Mouse (Mus musculus): ENCODE data around the gene Gm10134. TPM values are rescaled to one million over a fixed set of nuclear protein-coding genes. Genes with fewer than 3 reads are reported as not detected.

Gm10134 gene
- 2.2 and 3.8 TPM in 2 replicates for polyA plus RNA-seq (2015; fragmentation: Nextera tagmentation; extraction: Ambion mirVana)

DNA sequence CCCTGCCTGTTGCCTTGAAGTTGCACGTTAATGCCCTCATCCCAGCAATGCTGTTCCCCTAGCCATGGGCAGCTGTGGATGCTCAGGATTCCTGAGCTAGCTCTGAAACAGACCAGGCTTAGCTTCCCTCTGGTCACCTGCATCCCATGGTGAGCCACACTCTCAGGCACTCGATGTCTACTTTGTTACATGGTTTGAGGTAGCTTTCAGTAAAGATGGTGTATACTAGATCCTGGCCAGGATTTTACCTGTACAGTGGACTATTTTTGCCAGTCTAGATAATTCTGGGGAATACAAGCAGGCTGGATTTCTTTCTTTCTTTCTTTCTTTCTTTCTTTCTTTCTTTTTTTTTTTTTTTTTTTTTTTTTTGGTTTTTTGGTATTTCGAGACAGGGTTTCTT is at the start of gene Gm10134:
Gene Gm10134 (plus strand): TSS at position 301 of the 400 bp plus-strand sequence.

DNA sequence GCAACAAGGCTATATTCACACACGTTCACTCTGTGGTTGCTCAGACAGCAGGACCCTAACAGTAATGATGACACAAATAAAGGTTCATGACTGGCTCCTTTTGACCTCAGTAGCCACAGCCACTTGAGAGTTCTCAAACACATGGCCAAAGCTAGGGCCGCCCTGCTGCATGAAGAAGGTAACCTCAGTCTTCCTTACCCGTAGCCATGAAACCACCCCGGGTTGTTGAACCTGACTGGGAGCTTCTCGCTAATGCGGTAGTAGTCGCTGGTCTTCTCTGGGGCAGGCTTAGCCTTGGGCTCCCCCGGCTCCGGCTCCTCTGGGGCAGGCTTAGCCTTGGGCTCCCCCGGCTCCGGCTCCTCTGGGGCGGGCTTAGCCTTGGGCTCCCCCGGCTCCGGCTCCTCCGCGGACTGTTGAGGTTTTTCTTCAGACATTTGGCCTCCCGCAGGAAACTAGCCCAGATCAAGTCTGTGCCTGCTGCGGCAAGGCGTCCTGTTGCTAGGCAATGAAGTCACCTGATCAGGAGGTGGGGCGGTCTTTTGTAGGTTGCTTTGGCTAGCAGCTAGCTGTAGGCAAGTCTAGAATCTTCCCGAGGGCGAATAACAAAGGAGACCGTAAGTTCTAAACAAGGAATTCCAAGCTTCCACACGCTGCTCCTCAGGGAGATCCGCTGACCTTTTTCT is 39.9 kb upstream of the Gm10134 start, which contains the start of gene 1700007K13Rik:
Gene 1700007K13Rik (minus strand): TSS at position 497 of the 683 bp plus-strand sequence.

DNA sequence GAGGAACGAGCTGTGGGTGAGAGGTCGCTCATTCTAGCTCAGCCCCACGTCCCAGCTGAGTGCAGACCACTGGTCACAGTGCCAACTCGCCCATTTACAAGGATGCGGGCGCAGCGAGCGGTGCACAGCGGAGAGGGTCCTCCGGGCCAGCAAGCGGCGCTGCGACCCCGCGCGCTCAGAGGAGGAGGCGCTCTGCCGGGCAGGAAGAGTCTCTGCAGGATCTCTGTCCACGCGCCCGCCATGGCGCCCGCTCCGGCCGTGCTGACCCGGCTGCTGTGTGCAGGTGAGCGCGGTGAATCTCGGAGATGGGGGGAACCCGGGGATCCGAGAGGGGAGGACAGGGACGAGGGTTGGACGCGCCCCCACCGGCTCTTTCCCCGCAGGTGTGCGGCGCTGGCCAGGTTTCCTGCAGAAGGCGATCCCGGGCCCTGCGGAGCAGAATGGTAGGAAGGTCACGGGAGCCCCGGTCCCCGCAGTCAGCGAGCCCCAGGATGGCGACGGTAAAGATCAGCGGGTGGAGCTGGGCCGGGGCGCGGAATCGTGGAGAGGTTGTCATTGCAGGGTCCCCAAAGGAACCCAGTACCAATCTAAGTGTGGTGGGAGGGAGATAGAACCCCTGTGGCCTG is 37.9 kb upstream of the Gm10134 start, which contains the start of gene Mrps2:
Gene Mrps2 (plus strand): TSS at position 207 of the 626 bp plus-strand sequence.

DNA sequence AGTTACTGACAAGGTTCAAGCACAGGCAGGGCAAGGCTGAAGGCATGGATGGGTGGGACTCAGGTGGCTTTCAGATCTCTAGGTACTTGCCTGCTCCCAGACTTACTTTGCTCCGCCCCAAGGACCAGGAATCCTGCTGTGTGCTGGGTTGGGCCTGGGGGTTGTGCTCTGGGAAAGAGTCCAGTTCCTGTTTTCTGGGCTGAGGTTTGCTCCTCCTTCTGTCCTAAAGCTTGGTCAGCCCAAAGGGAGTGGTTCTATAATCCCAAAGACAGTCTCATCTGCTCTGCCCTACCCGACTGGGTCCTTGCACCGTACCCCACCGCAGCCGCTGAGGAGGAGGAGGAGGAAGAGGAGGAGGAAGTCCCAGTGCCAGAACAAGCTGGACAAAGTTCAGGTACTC is 9.2 kb upstream of the Gm10134 start, which contains the start of gene Gbgt1:
Gene Gbgt1 (plus strand): TSS at position 221 of the 400 bp plus-strand sequence.

DNA sequence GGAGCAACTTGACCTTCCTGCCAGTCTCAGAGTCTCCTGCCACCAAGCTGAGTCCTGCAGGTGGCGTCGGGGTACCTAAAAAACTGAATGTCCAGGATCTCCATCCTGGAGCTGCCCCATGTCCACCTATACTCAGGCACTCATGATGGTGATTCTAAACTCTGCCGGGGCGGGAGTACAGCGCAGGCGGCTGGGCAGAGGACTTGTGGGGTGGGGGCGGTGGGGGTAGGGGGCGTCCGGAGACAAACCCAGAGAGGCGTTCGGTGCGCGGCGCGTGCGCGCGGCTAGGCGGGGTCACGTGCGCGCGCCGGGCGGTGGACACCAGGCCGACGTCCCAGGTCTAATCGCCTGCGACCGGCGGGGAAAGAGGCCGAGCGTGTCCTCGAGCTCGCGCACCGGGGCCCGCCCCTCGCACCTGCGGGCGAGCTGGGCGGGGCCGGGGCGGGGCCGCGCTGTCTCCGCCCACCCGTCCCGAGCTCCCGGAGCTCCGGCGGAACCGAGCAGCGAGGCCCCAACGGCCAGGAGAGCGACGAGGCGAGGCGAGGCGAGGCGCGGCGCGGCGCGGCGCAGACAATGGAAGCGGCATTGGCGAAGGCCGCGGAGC is 7.0 kb downstream of the Gm10134 start, which contains the start of gene Ralgds:
Gene Ralgds (plus strand): TSS at position 328 of the 604 bp plus-strand sequence.

Other genes with a start within 250 kb of the Gm10134 start
- gene Ppp1r26, start 59.3 kb upstream of the Gm10134 start, polyA plus RNA-seq (2015; fragmentation: Nextera tagmentation; extraction: Ambion mirVana): 1.3 and 1.6 TPM in 2 replicates
- gene 1700007K13Rik, start 39.8 kb upstream of the Gm10134 start, polyA plus RNA-seq (2015; fragmentation: Nextera tagmentation; extraction: Ambion mirVana): not detected in 2 replicates
- 42.1 and 44.5 TPM in 2 replicates for gene Mrps2, start 38.0 kb upstream of the Gm10134 start, polyA plus RNA-seq (2015; fragmentation: Nextera tagmentation; extraction: Ambion mirVana)
- gene Gbgt1, start 9.2 kb upstream of the Gm10134 start, polyA plus RNA-seq (2015; fragmentation: Nextera tagmentation; extraction: Ambion mirVana): 0.55 and 1.0 TPM in 2 replicates
- 33.4 and 35.1 TPM in 2 replicates for gene Ralgds, start 7.0 kb downstream of the Gm10134 start, polyA plus RNA-seq (2015; fragmentation: Nextera tagmentation; extraction: Ambion mirVana)
- not detected in 2 replicates for gene Cel, start 57.3 kb downstream of the Gm10134 start, polyA plus RNA-seq (2015; fragmentation: Nextera tagmentation; extraction: Ambion mirVana)
- gene Gtf3c5, start 77.7 kb downstream of the Gm10134 start, polyA plus RNA-seq (2015; fragmentation: Nextera tagmentation; extraction: Ambion mirVana): 11.6 and 12.4 TPM in 2 replicates
- gene Gfi1b, start 115.9 kb downstream of the Gm10134 start, polyA plus RNA-seq (2015; fragmentation: Nextera tagmentation; extraction: Ambion mirVana): 0.08 TPM in 1 of 2 replicates, not detected in the other
- gene Tsc1, start 135.1 kb downstream of the Gm10134 start, polyA plus RNA-seq (2015; fragmentation: Nextera tagmentation; extraction: Ambion mirVana): 8.8 and 9.4 TPM in 2 replicates
- 0.62 and 0.94 TPM in 2 replicates for gene Spaca9, start 193.6 kb downstream of the Gm10134 start, polyA plus RNA-seq (2015; fragmentation: Nextera tagmentation; extraction: Ambion mirVana)
- gene Ak8, start 194.1 kb downstream of the Gm10134 start, polyA plus RNA-seq (2015; fragmentation: Nextera tagmentation; extraction: Ambion mirVana): 0.21 and 0.27 TPM in 2 replicates

All from skeletal muscle tissue, postnatal 0 days (tissue).